Mouse (Mus musculus) heart, embryonic 12.5 days (tissue): ENCODE data around the gene Trim47. TPM values are rescaled to one million over a fixed set of nuclear protein-coding genes. Genes with fewer than 3 reads are reported as not detected.
"Not testable (repeated sequence)": the region's sequence is repeated elsewhere in the genome, so short reads cannot be mapped to it uniquely, and the experiment has no call there.

ENCODE experiments used
- ATAC-seq: fragments of 200-750 bp; cut with Nextera tagmentation; 2 replicates; pipeline ENCODE4 v1.8.0; 2017; ENCODE audit warnings: moderate TSS enrichment, moderate library complexity; ENCODE audit not compliant: insufficient number of reproducible peaks, low FRiP score
- H3K27ac ChIP-seq: fragments of 300-500 bp; sonication (generic); 2 replicates; pipeline ENCODE4 v1.5.1; 2016; ENCODE audit warnings: mild to moderate bottlenecking, moderate library complexity; ENCODE audit not compliant: poor library complexity, severe bottlenecking
- H3K27me3 ChIP-seq: fragments of 300-500 bp; sonication (generic); replicated peaks from 2 replicates; pipeline ENCODE4 v1.6.1; 2016; ENCODE audit warnings: mild to moderate bottlenecking, moderate library complexity
- H3K36me3 ChIP-seq: fragments of 300-500 bp; sonication (generic); 2 replicates; pipeline ENCODE4 v1.6.1; 2016; ENCODE audit warnings: mild to moderate bottlenecking, moderate library complexity
- H3K4me1 ChIP-seq: fragments of 300-500 bp; sonication (generic); replicated peaks from 2 replicates; pipeline ENCODE4 v1.6.1; 2016; ENCODE audit warnings: mild to moderate bottlenecking
- H3K4me2 ChIP-seq: fragments of 300-500 bp; sonication (generic); 2 replicates; pipeline ENCODE4 v1.6.1; 2016; ENCODE audit warnings: mild to moderate bottlenecking, moderate library complexity
- H3K4me3 ChIP-seq: fragments of 300-500 bp; sonication (generic); 2 replicates; pipeline ENCODE4 v1.5.1; 2016; ENCODE audit warnings: mild to moderate bottlenecking
- H3K9ac ChIP-seq: fragments of 300-500 bp; sonication (generic); 2 replicates; pipeline ENCODE4 v1.6.1; 2016; ENCODE audit warnings: mild to moderate bottlenecking, moderate library complexity
- H3K9me3 ChIP-seq: fragments of 300-500 bp; sonication (generic); replicated peaks from 2 replicates; pipeline ENCODE4 v1.6.1; 2016; ENCODE audit warnings: mild to moderate bottlenecking, moderate library complexity
- WGBS: fragments of 180-500 bp; shearing (Covaris S2); methylation state at CpG from one replicate; pipeline ENCODE4 v1.1.7; 2016; 5-methylcytosine and 5-hydroxymethylcytosine counted together
- polyA plus RNA-seq: library from polyadenylated mRNA; unstranded; fragments of >200 nt; fragmentation: Nextera tagmentation; extraction: Ambion mirVana; gene quantifications from 2 replicates; pipeline ENCODE4 v1.2.1, GENCODE M21; 2016

Trim47 gene
- polyA plus RNA-seq, 1 experiment from 2014 or later = 54.8 TPM

GRCm38 (mm10) chr11:116098711-116099460 is 28.1 kb downstream of the Trim47 start:
- 59% methylated on average over 14 of the region's 14 CpGs for WGBS
- Histone ChIP-seq H3K4me2 (no peak overlapping the region), H3K4me1 (peaks cover 61% of the 10 kb centered on the region), H3K36me3 (no peaks in the 10 kb centered on the region), H3K27me3 (no peaks in the 10 kb centered on the region), H3K27ac (peak overlapping the region; percentile 94), H3K9me3 (peaks cover 6% of the 10 kb centered on the region), H3K9ac (peak overlapping the region; percentile 12), H3K4me3 (no peak overlapping the region)
- no peak for ATAC-seq

- Histone ChIP-seq H3K4me1 (peaks cover 42% of the 10 kb centered on the region), H3K4me2 (no peak overlapping the region), H3K27ac (no peak overlapping the region), H3K9ac (no peak overlapping the region), H3K9me3 (peaks cover 6% of the 10 kb centered on the region), H3K27me3 (no peaks in the 10 kb centered on the region), H3K36me3 (no peaks in the 10 kb centered on the region), H3K4me3 (no peak overlapping the region)
- 84% methylated on average over 5 of the region's 5 CpGs for WGBS
- no peak for ATAC-seq
These were observed 30.5 kb downstream of the Trim47 start for GRCm38 (mm10) chr11:116096213-116097108.

GRCm38 (mm10) chr11:116095573-116095972 is 31.4 kb downstream of the Trim47 start:
- 46% methylated on average over 3 of the region's 3 CpGs for WGBS
- Histone ChIP-seq H3K4me1 (peaks cover 34% of the 10 kb centered on the region), H3K9me3 (peaks cover 6% of the 10 kb centered on the region), H3K4me3 (no peak overlapping the region), H3K4me2 (no peak overlapping the region), H3K27ac (peak overlapping the region; percentile 48; the same call in 1 of the 2 replicates), H3K36me3 (no peaks in the 10 kb centered on the region), H3K9ac (no peak overlapping the region), H3K27me3 (no peaks in the 10 kb centered on the region)
- ATAC-seq = no peak

- Histone ChIP-seq H3K4me2 (peak overlapping the region; percentile 43), H3K27me3 (no peaks in the 10 kb centered on the region), H3K4me3 (no peak overlapping the region), H3K4me1 (peaks cover 18% of the 10 kb centered on the region), H3K9ac (0 out of 2 replicates have a peak overlapping the region, but pooled peaks have one; percentile 40), H3K36me3 (no peaks in the 10 kb centered on the region), H3K9me3 (peaks cover 6% of the 10 kb centered on the region), H3K27ac (peak overlapping the region; percentile 82)
- whole genome bisulfite sequencing = 22% methylated on average over 16 of the region's 16 CpGs
- ATAC-seq = peak; percentile 59
These were observed 33.0 kb downstream of the Trim47 start for GRCm38 (mm10) chr11:116093771-116094565.

GRCm38 (mm10) chr11:116092959-116093358 is 34.1 kb downstream of the Trim47 start:
- not testable (repeated sequence) for H3K36me3 ChIP-seq, H3K4me2 ChIP-seq, H3K9ac ChIP-seq, H3K27me3 ChIP-seq, ATAC-seq, H3K4me3 ChIP-seq, H3K9me3 ChIP-seq
- WGBS = 92% methylated on average over 6 of the region's 6 CpGs
- Histone ChIP-seq H3K4me1 (peaks cover 17% of the 10 kb centered on the region), H3K27ac (0 out of 2 replicates have a peak overlapping the region, but pooled peaks have one; percentile 25)

- Histone ChIP-seq H3K4me2 (no peak overlapping the region), H3K27ac (no peak overlapping the region), H3K27me3 (no peaks in the 10 kb centered on the region), H3K9ac (peak overlapping the region; percentile 1; the same call in 1 of the 2 replicates), H3K36me3 (no peaks in the 10 kb centered on the region), H3K4me1 (peaks cover 20% of the 10 kb centered on the region), H3K4me3 (no peak overlapping the region), H3K9me3 (peaks cover 1% of the 10 kb centered on the region)
- WGBS = 83% methylated on average over 6 of the region's 6 CpGs
- no peak for ATAC-seq
These were observed 35.4 kb downstream of the Trim47 start for GRCm38 (mm10) chr11:116091591-116091990.

- no peaks in the 10 kb centered on the region for H3K9me3 ChIP-seq
- ATAC-seq = no peak
- H3K36me3 ChIP-seq = peaks cover 6% of the 10 kb centered on the region; the same call in 1 of the 2 replicates
- H3K27me3 ChIP-seq = no peaks in the 10 kb centered on the region
- no peak overlapping the region for H3K4me3 ChIP-seq
- peaks cover 29% of the 10 kb centered on the region for H3K4me1 ChIP-seq
- H3K9ac ChIP-seq = no peak overlapping the region
- no peak overlapping the region for H3K4me2 ChIP-seq
- WGBS = 91% methylated on average over 6 of the region's 6 CpGs
- no peak overlapping the region for H3K27ac ChIP-seq
These were observed 37.5 kb downstream of the Trim47 start for GRCm38 (mm10) chr11:116089545-116089944.

GRCm38 (mm10) chr11:116088741-116089394 is 38.1 kb downstream of the Trim47 start:
- no peak overlapping the region for H3K27ac ChIP-seq
- no peaks in the 10 kb centered on the region for H3K27me3 ChIP-seq
- H3K36me3 ChIP-seq = peaks cover 11% of the 10 kb centered on the region

GRCm38 (mm10) chr11:116088188-116088587 is 38.8 kb downstream of the Trim47 start:
- Histone ChIP-seq H3K9ac (0 out of 2 replicates have a peak overlapping the region, but pooled peaks have one; percentile 52), H3K4me1 (peaks cover 23% of the 10 kb centered on the region), H3K27ac (no peak overlapping the region), H3K27me3 (no peaks in the 10 kb centered on the region), H3K4me2 (peak overlapping the region; percentile 69), H3K36me3 (peaks cover 18% of the 10 kb centered on the region), H3K9me3 (no peaks in the 10 kb centered on the region), H3K4me3 (no peak overlapping the region)
- ATAC-seq = no peak
- 74% methylated on average over 8 of the region's 8 CpGs for WGBS

More at GRCm38 (mm10) chr11:116088741-116089394, 38.1 kb downstream of the Trim47 start:
- Histone ChIP-seq H3K4me3 (no peak overlapping the region), H3K4me2 (no peak overlapping the region), H3K9me3 (no peaks in the 10 kb centered on the region), H3K9ac (no peak overlapping the region), H3K4me1 (peaks cover 25% of the 10 kb centered on the region)
- ATAC-seq = no peak
- WGBS = 55% methylated on average over 11 of the region's 11 CpGs
